Mouse (Mus musculus): ENCODE measurements around the gene Olfr347.

Gene Olfr347

GRCm38 (mm10) chr2:36731602-36732001 is at the start of gene Olfr347:
Gene Olfr347 (plus strand): TSS chr2:36731902.
- DNase-seq (ENCODE audit: low spot score in 2 of 2) = no peak

DNA sequence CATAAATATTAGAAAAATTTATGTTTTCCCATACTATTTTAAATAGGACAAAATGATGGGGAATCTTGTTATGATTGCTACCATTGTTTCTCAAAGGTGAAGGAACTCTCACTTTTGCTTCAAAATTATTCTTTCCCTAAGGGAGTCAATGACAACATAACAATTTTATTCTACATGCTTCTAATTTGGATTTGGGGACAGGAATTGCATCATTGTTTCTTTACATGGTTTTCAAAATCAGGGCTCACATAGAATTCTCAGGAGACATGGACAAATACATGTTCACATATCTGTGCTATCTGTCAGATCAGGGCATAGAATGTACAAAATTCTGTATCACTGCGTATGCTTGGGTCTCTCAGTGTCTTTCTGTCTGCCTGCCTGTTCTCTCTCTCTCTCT is 46.2 kb upstream of the Olfr347 start, which contains the start of gene Olfr346:
Olfr346 (plus strand) TSS at position 301 of the 400 bp plus-strand sequence.
- DNase-seq (ENCODE audit: low spot score in 2 of 2) = no peak

DNA sequence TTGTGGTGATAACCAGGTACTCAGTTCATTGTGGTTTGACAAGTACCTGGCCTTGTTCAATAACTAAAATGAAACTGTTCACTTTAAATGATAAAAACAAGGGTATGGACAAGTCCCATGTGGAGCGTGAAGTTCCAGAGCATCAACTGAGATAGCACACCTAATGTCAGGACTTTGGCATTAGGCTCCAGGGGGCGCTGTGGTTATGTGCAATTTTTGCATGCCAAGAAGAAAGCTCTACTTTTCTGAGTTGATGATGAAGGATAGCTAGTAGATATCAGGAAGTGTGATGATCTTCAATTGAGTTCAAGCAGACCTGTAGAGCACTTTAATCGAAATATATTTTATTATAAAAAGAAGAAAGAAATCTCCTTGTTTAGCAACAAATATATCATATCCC is 4.5 kb downstream of the Olfr347 start:
- no peak for DNase-seq (ENCODE audit: low spot score in 2 of 2)

DNA sequence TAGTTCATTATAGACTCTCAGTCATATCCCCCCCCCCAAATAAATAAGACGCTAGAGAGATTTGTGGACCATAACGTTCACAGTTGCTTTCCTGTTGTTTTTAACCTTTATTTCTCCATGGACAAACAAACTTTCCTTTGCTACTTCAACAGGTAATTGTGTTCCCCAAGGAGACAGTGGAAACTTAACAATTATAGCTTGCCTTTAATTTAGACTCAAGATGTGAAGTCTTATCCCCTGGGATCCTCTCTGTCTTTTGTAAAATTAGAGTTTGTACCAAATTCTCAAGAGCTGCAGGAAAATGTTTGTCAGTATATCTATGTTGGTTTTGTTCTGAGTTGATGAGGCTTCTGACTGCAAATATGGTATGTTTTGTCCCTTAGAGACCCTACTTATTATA is 52.3 kb downstream of the Olfr347 start, which contains the start of gene Olfr348:
Olfr348 (plus strand) TSS at position 301 of the 400 bp plus-strand sequence.
- no peak for DNase-seq (ENCODE audit: low spot score in 2 of 2)

All from cerebellum, postnatal 4 days (tissue).